Mouse (Mus musculus) Patski (cell line): ENCODE results near the gene Gm21394. TPM values are rescaled to one million over a fixed set of nuclear protein-coding genes. Genes with fewer than 3 reads are reported as not detected.
"Not testable (repeated sequence)": the region's sequence is repeated elsewhere in the genome, so short reads cannot be mapped to it uniquely, and the experiment has no call there.

ENCODE experiments used
- ATAC-seq: fragments of 100-300 bp; one replicate; pipeline ENCODE4 v1.8.0; 2021
- CTCF ChIA-PET: fragments of 350-600 bp; sonication (Branson Sonifier 250); formaldehyde crosslinking; loops from one replicate; lab custom pipeline; 2022; ENCODE audit warnings: inconsistent platforms; lab: Charles Lee
- POLR2A ChIA-PET: fragments of 350-600 bp; sonication (Branson Sonifier 250); formaldehyde crosslinking; loops from one replicate; lab custom pipeline; 2022; ENCODE audit warnings: antibody characterized with exemption, inconsistent platforms; lab: Charles Lee
- DNase-seq: peaks from one replicate; pipeline ENCODE4 v3.0.0-alpha.2; 2011; ENCODE audit warnings: low read depth, low spot score
- H3K27me3 ChIP-seq: fragments of 371-371 bp; one replicate; pipeline ENCODE4 v1.5.1; 2021
- in situ Hi-C: fragments of 300-500 bp; cut with MboI; formaldehyde crosslinking; loops from 3 replicates; pipeline ENCODE4 v1.11.1; 2018; ENCODE audit warnings: low pct_unique_long_range_greater_than_20kb, mixed read lengths
- polyA plus RNA-seq: library from polyadenylated mRNA; unstranded; gene quantifications from one replicate; pipeline ENCODE4 v1.2.3, GENCODE M21; 2021

Gene Gm21394
- not detected for polyA plus RNA-seq

GRCm38 (mm10) chrY:84564807-84565206 lies at the start of gene Gm21394:
TSS of gene Gm21394 (minus strand) at chrY:84564907.
- H3K27me3 ChIP-seq, POLR2A ChIA-PET, in situ Hi-C loops, ATAC-seq, DNase-seq, CTCF ChIA-PET: not testable (repeated sequence)

Other genes with a start within 250 kb of the Gm21394 start
- not detected for gene Gm21409, start 181.8 kb upstream of the Gm21394 start, polyA plus RNA-seq